Mouse (Mus musculus) hematopoietic stem cell, adult 5-6 weeks (primary cell): ENCODE data around the gene Zfp423. TPM values are rescaled to one million over a fixed set of nuclear protein-coding genes. Genes with fewer than 3 reads are reported as not detected.
"Not testable (repeated sequence)": the region's sequence is repeated elsewhere in the genome, so short reads cannot be mapped to it uniquely, and the experiment has no call there.

Experiments
- ATAC-seq, 2 experiments: fragments of 125-278 bp in 1 of 2; replicated peaks in 1 of 2; 2 replicates each; pipeline ENCODE4 v1.8.0; 2016 to 2017; ENCODE audit warnings: inconsistent platforms in 2 of 2, mild to moderate bottlenecking in 2 of 2, moderate number of reproducible peaks in 2 of 2, low read depth in 1 of 2, moderate TSS enrichment in 1 of 2; ENCODE audit not compliant: low FRiP score in 2 of 2, poor library complexity in 2 of 2, severe bottlenecking in 2 of 2, insufficient read depth in 1 of 2, low TSS enrichment in 1 of 2
- total RNA-seq: library from RNA; stranded (forward); fragments of 172-1452, 232-1000 nt; gene quantifications from 2 replicates; pipeline ENCODE4 v1.2.3, GENCODE M21; 2017

Gene Zfp423
- total RNA-seq, 1 experiment from 2014 or later = not detected

DNA sequence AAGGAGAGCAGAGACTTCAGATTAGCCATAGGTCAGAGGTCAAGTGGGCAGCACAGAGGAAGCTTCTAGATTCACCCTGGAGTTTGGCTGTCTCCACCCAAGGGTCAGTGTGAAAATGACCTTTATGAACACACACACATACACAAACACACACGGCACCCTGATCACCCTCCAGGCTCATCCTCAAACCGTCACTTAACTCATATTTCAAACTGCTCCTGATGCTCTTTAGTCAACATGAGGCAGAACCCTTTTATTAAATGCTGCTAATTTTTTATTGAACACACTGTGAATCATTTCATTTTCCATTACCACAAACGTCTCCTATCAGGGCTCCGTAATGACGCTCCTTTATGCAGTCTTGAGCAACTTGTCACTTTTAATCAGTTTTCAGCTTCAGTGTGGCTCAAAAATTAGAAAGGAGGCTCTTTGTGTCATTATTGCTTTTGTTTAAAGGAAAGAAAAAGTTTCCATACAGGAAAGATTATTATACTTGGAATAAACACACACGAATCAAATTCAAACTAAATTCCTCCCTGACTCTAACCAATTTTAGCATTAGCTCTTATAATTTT is 87.0 kb downstream of the Zfp423 start:
- ATAC-seq = no peak

GRCm38 (mm10) chr8:87866586-87866985 is 92.8 kb downstream of the Zfp423 start:
- ATAC-seq = no peak

GRCm38 (mm10) chr8:87864236-87864635 is 95.2 kb downstream of the Zfp423 start:
- no peak for ATAC-seq

GRCm38 (mm10) chr8:87863128-87863527 is 96.3 kb downstream of the Zfp423 start:
- no peak for ATAC-seq

DNA sequence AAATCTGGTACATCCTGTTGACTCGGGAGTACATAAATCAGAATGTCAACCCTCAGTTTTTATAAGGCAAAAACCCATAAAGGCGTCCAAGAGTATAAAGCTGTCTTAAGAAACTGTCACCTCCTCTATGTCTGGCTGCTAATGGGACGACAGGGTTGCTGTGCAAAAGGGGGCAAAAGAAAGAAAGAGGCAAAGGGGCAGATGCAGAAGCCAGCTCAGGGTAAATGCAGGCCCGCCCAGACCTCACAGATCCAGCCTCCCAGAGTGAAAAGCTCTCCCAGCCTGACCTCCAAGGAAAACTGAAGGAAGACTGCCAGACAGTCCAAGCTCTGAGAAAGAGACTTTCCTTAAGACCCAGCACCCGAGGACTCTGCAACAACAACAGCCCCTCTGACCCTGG is 97.7 kb downstream of the Zfp423 start:
- ATAC-seq = no peak

DNA sequence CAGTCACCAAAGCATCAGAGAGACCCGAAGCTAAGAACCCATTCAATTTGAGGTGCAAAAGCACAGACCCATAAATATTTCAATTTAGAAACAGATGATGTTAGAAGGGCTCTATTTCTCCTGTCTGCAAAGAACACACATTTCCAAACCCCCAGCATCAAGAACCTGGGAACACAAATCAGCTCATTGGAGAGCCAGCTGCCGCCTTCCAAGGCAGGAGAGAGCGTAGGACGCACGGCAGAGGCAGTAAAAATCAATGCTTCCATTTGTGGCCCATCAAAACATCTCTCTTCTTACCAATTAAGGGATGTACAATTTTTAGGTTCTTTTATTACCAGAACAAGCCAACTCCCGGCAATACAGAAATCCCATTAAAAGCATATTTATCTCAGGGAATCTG is 98.5 kb downstream of the Zfp423 start:
- ATAC-seq = no peak

- no peak for ATAC-seq
Measured at GRCm38 (mm10) chr8:87851871-87852270, 107.5 kb downstream of the Zfp423 start.

- ATAC-seq = no peak
Measured at GRCm38 (mm10) chr8:87851380-87851779, 108.0 kb downstream of the Zfp423 start.

DNA sequence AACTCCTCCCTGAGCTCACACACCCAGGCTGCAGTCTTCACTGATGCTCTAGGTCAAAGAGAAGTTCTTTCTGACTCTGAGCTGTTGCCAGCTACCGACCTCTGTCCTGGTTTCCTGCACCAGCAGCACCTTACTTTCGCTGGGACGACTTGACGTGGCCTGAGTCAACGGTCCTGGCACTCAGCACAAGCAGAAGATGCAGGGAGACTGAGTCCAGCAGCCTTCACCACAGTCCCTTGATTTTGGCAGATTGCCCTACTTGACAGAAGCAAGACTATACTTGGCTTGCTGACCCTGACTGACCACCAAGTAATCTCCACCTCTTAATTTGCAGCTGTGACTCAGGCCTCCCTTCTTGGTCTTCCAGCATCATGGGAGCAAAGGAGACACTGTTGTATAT is 110.6 kb downstream of the Zfp423 start:
- no peak for ATAC-seq

DNA sequence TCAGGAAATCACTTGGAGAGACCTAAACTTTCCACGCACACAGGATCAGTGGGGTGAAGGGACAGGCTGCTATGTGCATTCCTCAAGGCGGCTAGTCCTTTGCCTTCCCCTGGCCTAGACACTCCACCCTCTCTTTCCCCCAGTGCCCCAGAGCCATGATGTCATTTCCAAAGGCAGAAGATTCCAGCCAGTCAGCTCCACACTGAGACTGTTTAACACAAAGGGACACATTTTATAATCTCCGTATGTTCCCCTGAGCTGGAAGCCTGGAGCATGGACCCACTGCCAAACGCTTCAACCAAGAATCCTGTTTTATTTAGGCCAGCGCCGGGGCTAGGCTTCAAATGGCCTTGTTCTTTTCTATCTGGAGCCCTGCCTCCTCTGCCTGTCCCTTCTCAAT is 111.6 kb downstream of the Zfp423 start:
- ATAC-seq = no peak

- ATAC-seq = not testable (repeated sequence)
Measured at GRCm38 (mm10) chr8:87842096-87842495, 117.3 kb downstream of the Zfp423 start.

DNA sequence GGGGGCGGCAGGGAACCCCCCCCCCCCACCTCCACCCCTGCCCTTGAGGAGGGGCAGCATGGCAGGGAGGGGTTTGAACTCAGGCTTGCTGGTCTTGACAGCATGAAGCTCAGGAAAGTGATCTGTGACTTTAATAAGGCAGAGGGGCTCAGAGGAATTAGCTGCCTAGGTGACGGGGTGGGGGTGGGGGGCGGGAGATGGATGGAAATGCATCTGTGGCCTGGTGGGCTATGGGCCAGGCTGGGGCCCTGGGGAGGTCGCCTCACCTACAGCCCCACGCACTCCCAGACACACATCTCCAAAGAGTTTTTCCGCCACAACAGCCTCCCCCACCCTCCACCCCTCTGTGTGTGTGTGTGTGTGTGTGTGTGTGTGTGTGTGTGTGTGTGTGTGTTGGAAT is 122.1 kb downstream of the Zfp423 start:
- ATAC-seq = no peak

DNA sequence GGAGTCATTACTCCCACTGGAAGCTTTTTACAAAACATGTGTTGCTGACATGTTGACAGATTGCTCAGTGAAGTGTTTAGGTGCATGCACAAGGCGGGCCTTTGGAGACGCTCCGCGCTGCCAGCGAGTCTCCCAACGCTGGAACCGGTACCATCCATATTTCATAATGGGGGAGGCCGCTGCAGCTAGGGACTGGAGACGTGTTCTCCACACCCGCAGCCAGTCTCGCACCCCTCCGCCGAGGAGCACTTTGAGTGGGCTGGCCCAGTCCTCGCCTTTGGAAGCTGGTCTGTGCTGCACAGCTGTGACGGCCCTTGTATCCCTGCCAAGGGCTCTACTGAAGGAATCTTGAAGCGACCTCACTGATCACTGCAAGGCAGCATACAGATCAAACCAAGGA is 122.5 kb downstream of the Zfp423 start:
- no peak for ATAC-seq

DNA sequence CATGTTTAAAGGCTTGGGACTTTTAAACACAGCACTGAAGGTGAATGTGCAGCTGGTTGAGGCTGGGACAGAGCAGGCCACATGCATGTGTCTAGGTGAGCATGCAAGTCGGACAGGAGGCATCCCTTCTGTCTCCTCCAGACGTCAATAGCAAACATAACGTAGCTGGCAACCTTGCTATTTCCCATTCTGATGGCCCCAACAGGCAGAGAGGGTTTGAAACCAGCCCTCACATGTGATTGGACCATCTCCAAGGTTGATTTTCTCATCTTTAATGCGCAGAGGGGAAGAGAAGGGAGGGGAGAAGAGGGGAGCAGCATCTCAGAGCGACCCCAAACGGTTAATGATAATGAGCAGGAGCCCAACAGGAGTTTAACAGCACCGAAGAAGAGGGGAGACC is 123.5 kb downstream of the Zfp423 start:
- ATAC-seq = no peak

DNA sequence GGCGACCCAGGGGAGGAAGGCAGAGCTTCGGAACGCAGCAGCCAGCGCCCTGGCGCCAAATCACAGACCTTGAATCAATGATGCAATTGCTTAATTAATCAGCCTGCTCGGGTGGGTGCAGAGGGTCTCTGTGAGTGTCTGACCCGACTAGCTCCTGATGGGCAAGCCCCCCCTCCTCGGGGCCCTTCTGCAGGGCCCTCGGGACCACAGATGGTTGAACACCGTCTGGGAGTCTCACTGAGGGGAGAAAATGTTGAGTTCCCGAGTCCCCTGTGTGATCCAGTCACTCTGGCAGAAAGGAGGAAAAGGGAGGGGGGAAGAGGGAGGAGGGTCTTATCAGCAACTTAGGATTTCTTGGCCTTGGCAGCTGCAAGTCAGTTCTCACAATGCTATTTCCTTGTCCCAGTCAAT is 124.0 kb downstream of the Zfp423 start:
- no peak for ATAC-seq

DNA sequence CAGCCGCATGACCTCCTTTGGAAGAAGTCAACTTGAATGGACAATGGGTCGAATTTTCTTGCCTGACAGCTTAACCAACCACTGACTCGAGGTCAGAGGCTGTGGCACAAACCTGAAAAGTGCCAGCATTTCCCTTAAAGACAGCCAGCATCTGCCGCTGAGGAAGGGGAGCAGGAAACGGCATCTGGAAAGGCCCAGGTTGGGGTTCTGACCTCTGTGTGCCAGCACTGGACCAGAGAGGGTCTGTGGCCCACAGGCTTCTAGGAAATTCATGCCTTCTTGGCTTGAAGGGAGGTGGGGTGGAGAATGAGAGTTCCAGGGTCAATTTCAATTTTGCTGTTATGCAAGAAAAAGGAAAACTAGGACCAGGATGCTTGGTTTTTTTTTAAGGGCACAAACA is 124.7 kb downstream of the Zfp423 start:
- no peak for ATAC-seq

DNA sequence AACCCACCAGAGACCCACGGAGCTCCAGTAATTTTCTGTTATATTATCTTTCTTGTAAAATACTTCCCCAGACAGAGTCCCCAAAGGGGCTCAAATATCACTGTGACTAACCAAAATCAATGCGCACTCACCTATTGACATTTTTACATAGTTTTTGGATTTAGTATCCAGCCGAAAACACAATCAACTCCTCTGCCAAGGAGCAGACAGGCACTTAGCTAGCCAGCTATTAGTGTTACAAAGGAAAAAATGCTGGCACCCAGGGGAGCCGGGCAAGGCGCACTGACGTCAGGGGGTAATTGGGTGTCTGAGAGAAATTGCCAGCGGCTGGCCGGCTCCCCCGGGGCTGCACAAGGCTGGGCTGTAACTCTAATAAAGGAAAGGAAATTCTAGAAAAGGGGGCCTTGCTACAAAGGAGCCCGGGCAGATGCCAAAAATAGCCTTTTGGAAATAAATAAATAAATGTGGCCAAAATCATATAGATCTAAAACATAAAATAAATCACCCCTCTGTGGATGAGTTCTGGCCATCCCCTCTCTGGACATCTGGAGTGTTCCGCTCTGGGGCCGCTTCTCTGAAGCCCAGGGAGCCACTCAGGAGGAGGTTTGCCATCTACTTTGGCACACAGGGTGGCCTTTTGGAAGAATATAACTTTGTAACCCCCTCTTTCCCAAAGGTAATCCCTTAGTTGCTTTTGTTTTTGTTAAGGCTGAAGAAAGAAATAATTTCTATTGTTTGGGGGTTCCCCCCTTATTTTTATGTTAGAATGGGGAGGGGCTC is 125.4 kb downstream of the Zfp423 start:
- ATAC-seq = no peak

DNA sequence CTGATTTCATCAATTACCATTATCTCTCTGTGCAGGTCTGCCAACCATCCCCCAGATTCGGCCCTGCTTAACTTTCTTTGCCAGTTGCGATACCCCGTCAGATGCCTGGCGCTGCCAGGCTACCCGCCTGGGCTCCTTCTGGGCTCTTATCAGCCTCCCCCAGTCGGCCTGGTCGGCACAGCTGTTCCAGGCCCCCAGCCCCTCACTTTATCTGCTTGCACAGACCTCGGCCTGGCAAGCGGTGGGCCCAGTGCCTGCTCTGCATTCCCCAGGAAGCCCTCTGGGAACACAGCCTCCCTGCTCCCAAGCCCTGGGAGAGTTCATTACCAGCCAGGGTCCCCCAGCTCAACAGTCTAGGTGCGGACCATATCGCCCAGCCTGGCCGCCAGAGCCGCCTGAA is 126.1 kb downstream of the Zfp423 start:
- ATAC-seq = no peak
